Mouse (Mus musculus) heart, adult 8-10 months (tissue): ENCODE results near the gene Ddx47. TPM values are rescaled to one million over a fixed set of nuclear protein-coding genes. Genes with fewer than 3 reads are reported as not detected.

Source experiments
- DNase-seq: peaks from one replicate; pipeline ENCODE4 v3.0.0; 2022; ENCODE audit warnings: low spot score
- total RNA-seq, 4 experiments: library from RNA; stranded (reverse); gene quantifications; 2 replicates each; pipeline ENCODE4 v1.2.4; 2022

Ddx47 gene
- total RNA-seq, 4 experiments from 2014 or later = 36.3 to 39.7 (median 38.0) TPM

DNA sequence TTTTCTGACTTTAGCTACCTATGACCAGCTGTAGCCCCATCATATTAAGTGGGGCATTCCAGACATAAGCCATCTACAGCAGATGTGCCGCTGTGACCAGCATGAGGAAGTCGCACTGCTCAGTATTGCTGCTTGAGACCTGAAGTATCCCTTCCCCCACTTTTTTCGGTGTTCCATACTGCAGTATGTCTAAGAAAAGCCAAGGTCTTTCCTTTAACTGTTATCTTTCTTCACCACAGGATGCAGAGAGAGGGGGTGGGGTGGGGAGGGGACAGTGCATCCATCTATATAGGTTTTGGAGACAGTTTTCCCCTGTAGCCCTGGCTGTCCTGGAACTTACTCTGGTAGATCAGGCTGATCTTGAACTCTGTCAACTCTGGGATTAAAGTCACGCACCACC, 5.0 kb upstream of the Ddx47 start:
- DNase-seq = no peak

DNA sequence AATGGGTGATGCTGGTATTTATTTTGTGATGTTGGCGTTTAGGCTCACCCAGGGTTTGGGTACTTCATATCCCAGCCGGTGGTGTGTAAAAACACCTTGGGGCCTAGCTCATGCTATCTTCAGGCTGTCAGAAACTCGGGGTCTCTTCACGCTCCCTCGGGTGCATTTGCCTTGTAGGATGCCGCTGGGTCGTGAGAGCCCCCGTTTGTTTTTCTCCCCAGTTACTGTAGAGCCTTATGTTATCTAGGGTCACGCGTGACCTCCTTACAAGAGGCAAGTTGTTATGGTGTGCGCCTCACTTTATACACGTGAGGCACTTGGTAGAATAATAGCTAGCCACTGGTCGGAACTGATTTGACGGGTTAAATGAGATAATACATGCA, 313 bp downstream of the Ddx47 start:
- DNase-seq = no peak

DNA sequence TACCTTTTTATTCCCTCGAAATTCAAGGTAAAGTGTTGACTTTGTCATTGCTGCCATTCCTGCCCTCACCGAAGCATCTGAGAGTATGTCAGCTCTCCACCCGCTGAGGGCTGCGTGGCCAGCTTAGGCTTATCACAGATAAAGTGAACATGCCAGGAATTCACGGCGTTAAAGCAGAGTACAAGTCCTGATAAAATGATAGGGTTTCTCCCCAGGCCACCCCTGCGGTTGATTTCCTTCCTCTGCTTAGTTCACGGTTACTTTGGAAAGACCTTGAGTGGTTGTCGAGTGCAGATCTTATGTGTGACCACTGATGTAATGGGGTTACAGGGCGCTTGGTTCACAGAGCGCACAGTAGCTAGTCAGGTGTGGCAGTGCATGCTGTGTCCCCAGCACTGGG, 5.8 kb downstream of the Ddx47 start:
- DNase-seq = no peak

DNA sequence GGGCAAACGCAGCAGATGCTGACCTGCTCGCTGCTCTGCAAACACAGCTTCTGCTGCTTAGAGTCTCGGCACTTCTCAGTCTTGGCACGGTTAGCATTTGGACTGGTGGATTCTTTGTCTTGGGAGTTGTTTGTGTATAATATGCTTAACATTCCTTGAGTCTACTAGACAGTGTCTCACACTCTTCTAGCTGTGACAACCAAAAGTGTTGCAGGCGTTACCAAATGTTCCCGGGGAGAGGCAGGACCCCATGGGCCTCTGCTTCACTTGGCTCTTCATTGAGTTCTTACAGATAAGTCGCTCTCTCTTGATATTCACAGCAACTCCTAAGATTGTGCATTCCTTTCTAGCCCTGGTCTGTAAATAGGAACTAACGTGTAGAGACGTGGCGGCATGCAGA, 8.2 kb downstream of the Ddx47 start:
- no peak for DNase-seq

DNA sequence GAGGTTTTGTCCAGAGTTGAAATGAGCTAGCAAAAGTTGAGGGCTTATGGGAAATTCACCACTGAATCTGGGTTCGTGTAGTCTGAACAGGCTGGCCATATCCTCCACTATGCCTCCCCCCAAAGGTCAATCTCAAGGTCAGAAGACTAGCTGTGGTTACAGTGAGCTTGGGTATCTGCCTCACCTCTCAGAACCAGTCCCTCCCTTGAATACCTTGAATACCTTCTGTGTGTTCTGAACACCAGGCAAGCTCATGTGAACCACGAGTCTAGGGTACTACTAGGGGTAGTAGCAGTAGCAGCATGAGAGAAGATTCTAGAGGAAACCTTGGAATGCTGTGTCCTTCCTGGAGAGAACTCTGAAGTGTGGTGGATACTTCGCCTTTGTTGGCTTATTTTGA, 10.2 kb downstream of the Ddx47 start:
- DNase-seq = no peak

DNA sequence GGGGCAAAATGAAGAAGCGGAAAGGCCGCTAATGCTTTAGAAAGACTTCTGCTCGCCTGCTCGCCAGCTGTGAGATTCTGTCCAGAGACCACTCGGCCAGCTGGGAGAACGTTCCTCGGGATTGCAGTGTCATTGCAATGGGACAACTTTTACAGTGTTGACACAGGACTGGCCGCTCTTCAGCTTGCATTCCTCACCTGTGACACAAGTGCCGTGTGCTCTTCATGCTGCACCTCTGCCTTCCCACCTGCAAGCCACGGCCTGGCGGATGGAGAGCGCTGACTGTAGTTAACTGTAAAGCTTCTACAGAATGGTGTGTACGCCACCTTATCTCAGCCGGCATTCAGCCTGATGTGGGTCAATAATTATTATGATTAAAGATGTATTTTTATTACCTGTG, 12.0 kb downstream of the Ddx47 start:
- no peak for DNase-seq

DNA sequence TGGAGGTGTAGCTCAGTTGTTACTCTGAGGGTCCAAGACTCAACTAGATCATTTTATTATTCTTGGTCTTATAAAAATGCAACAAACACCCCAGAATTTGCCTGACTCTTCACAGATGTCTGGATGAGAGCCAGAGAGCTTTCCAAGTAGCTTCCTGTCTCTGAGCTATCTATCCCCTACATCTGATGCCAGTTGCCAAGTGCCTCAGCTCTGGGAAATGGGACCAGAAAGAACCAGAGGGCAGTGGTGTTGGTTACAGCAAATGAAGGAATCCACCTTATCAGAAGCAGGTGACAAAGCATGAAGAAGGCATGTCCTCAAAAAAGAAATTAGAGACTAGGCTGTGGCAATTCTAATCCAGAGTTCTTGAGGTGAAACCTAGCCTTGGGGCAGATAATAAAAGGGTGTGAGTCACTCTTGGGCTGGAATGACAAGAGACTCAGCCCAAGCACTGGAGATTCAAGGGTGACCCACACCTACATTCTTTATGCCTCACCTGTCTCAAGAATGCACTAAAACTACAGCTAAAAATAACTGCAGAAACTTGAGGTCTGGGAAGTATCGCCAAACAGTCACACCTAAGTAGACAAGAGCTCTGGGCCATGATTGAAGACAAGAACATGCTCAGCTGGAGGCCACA, 13.5 kb downstream of the Ddx47 start:
- DNase-seq = no peak

DNA sequence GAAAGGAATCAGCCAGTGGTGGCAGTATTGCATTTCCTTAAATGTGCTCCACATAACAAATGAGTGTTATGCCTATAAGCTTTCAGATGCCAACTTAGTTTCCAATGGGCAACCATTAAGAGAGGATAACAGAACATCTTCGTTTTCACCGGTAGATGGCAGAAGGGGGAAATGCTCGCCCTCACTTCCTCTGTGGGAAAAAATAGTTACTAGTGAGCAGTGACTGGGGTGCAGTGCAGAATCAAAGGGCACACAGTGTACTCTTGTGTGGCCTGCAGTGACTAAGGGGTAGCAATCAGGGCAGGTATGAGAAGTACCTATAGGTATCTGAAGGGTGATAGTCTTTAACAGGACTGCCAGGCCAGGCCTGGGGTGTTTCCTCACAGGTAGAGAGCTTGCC, 14.8 kb downstream of the Ddx47 start:
- peak; percentile 31 for DNase-seq

DNA sequence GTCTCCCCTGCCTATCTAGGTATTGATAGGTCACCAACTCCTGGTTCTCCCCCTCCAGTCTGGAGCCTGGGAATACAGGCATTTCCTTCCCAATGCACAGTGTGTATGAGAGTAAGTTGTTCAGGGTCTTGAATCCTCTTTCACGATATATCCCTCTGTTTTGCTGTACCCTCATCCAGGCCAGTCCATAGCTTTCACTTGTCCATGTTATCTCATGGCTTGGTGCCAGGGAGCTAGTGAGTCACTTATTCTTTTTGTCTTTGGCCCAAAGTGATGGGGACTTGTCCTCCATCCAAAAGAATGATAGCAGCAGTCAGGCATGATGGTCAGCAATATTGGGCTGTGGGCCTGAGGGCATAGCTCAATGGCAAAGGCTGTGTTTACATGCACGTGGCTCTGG, 15.3 kb downstream of the Ddx47 start:
- no peak for DNase-seq

DNA sequence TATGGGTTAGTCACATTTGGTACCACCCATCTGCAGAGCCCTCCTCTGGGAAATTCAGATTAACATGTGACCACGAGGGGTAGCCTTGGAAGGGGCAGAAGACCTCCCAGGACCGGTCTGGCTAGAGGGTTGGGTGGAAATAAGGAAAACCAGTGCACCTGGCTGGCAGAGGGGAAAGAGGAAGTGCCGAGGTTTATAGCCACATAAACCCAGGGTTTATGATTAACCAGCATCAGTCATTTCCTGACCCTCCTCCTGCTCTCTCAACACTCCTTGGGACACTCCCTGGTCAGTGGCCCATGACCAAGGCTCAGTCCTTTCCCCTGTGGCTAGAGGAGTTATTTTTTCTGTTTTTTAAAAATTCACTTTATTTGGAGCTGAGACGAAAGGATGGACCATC, 17.8 kb downstream of the Ddx47 start:
- no peak for DNase-seq

DNA sequence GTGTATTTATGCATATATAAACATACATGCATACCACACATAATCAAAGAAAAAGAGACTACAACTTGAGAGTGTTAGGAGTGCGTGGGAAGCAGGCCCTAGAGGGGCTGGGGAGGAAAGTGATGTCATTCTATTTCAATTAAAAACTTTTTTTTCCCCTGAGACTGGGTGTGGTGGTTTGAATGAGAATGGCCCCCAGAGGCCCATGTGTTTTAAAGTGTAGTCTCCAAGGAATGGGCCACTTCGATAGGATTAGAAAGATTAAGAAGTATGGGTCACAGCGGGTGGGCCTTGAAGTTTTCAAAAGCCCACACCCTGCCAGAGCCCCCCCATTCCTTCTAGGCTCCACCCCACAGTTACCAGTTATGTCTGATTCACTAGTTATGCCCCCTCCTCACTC, 27.3 kb downstream of the Ddx47 start:
- no peak for DNase-seq

DNA sequence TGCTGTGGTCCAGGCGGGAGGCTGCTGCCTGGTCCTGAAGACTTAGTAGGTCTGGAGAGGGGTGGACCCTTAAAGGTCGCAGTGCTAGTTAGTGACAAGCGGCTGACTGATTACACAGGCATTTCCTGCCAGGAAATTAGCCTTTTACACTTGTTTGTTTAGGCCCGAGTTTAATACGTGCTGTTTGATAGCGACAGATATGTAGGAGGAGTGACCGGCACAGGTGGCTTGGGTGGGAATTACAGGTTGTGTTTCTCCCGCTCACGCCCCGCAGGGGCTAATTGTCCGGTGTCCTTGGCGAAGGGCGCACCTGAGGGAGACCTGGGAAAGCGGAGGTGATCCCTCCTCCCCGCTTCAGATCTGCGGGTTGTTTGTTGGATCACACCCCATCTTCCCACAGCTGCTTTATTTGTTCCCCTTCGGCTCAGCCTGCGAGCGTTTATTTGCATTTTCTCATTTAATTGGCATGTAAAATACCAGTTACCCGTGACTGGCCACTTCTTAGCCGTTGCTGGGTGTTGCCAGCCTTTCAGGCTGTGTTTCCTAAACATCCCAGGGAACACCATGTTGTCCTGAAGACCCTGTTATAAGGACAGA, 29.0 kb downstream of the Ddx47 start:
- peak; percentile 16 for DNase-seq

DNA sequence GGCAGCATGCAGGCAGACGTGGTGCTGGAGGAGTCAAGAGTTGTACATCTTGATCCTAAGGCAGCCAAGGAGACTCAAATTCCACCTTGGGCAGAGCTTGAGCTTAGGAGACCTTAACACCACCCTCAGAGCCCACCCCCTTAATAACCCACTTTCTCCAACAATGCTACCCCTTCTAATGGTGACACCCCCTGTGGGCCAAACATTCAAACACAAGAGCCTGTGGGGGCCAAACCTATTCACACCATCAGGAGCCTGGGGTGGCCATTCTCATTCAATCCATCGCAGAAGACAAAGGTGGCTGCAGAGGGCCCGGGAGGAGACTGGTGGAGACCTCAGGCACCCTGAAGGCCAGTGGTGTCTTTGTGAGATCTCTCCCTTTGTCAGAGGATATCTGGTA, 30.5 kb downstream of the Ddx47 start:
- no peak for DNase-seq

DNA sequence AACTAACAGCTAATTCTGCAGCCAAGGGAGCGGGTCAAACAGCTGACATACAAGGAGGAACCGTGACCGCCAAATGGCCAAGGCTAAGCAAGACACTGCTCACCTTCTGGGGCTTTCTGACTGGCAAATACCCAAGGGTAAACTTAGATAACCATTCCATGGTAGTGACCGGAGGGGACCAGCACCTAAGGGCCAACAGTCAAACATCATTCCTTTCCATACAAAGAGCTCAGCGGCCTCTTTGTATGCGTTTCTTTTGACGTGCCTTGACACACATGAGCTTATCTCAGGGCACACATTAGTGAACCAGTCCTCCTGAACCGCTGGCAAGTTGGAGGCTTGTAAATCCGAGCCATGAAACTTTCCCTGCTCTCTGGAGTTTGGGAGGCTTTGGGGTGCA, 35.9 kb downstream of the Ddx47 start:
- DNase-seq = no peak

DNA sequence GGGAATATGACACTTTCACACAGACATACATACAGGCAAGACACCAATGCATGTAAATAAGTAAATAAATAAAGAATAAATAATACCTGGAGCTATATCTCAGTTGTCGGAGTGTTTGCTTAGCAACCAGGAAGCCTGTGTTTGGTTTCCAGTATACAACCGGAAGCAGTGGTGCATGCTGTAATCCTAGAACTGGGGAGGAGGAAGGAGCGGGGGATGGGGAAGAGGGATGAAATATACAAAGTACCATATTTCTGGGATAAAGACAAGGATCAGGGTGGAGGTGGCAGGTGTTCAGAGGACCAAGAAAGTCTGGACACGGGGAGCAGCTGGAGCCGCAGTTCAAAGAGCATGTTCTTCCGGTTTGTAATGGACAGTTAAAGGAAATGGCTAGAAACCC, 37.1 kb downstream of the Ddx47 start:
- DNase-seq = no peak

DNA sequence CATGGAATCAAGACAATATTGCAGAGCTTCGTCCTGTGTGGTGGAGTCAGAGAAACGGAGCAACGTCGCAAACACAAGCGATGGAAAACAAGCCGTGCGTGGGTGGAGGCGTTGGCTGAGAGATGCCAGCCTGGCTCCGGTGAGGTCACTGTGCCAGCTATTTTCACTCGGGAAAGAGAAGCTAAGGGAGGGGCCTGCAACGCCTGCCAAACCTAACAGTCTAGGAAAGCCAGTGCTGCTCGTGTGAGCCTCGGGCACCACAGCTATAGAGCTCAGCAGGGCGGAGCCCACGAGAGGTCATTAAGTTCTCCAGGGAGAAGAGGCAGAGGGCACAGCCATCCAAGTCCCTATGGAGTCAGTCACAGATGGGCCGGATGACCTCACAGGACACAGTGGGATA, 37.5 kb downstream of the Ddx47 start:
- peak; percentile 41 for DNase-seq

DNA sequence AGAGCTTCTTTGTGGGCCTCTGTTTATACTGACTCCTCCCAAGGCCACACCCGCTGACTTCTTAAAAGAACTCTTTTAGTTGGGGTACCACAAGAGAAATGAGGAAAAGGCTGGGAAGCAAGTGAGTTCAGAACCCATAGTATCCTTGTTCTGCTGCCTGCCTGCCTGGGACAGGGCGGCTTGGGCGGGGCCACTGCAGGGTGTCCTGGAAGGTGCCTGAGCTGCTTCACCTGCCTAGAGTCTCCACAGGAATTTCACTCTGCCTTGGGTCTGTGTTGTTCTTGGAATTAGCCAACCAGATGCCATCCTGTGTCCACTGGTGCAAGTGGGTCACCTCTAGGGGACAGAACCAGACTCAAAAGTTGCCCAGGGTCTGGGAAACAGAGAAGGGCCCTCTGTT, 42.4 kb downstream of the Ddx47 start:
- no peak for DNase-seq

DNA sequence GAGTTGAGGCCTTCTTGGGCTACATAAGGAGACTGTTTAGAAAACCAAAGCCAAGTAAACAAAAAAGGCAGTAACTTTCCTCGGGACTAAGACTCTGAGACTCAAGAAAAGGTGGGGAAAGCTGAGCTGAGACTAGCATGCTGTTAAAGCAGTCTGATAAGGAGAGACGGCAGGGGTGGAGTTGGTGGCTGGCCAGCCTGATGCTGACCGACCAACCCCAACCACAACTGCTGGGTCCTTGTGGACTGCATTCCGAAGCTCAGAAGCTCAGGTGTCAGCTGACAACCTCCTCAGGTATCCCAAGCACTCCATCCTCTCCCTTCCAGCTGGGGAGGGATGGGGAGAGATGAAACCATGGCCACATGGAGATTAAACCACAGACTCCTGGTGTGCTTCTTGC, 44.5 kb downstream of the Ddx47 start:
- DNase-seq = no peak

DNA sequence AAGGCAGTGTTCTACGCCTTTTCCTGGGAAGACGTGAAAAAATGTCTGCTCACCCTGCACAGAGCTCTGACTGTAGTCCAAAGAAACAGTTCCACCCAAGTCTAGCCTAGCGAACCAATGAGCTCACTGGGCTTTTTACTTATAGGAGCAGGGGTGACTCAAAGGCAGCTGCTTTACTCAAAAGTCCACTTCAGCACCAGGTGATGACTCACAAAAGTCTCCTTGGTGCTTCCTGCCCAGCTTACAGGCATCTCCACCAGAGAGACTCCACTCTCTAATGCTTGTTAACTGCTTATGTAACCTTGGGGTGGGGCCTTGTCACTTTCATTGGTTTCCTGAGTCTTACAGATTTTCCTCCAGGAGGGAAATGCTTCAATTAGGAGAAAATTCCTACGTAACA, 49.3 kb downstream of the Ddx47 start:
- no peak for DNase-seq

DNA sequence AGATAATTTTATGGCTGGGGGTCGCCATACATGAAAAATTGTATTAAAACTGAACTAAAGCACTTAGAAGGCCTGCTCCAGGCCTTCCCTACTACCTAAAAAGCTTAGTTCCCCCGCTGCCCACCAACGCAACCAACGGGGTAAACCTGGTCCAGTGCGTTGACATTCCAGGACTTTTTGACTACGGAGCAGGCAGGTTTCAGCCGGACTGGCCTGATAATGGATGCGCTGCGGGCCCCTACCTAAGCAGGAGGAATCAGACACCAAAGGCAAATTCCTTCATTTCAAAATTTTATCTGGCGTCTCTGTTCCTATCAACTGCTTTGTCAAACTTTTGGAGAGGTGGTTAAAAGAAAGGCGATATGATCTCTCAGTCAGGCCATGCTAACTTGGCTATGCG, 53.2 kb downstream of the Ddx47 start:
- DNase-seq = no peak

DNA sequence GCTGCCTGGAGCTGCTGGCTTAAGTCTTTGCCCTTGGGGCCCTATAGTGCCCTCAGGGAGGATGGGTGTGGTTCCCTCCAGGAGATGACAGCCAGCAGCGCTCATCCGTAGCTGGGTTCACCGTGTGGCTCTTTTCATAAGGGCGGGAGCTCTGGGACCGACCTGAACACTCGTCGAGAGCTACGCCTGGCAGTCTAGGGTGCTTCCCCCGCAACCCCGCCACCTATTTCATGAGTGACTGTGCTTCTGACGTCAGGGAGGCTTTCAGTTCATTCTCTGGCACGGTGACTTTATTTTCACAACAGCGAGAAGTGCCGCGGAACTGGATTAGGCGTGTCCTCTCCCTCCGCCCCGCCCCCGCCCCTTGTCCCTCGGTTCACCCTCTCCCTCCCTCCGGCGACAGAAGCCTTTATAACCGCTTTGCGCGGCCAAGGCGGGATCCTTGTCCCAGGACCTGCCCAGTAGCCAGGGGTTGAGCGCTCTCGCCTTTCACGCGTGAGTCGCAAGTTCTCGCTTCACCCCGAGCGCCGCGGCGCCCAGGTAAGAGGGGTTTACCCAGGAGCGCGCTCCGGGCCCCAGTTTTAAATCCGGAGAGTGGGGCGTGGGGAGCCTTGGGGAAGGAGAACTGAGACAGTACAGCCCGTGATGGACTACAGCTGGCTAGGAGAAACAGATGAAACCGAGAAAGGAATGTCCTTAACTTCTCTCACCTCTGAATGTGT, 54.0 kb downstream of the Ddx47 start, which contains the start of gene Gprc5a:
Gene Gprc5a, plus strand, starts transcription at position 416 of the 722 bp plus-strand sequence.
- peak; percentile 32 for DNase-seq

DNA sequence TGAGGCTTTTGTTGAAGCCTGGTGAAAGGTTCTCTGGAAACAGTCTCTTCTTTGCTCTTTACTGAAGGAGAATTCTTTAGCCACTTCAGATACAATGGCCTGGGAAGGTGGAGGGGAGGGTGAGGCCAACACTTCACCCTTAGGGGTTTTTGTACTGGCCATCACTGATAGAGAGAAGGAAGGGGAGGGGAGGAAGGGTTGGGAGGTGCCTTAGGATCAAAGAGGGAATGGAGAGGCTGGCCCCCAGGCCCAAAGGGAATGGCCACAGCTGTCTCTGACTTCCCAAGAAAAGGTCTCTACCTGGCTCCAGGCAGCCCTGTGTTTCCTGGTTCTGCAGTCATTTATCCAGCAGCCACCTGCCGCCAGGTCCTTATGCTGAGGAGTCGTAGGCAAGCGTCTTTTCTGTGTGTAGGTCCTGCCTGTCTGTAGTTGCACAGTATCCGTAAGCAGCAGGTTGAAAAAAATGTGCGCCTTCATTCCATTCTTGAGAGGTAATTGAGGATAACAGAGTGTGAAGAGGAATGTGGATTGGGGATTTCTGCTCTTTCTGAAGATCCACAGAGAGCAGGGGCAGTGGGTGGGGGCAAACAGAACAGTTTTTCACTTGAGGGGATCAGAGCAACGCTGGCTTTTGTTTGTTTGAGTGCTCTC, 55.5 kb downstream of the Ddx47 start:
- DNase-seq = no peak

DNA sequence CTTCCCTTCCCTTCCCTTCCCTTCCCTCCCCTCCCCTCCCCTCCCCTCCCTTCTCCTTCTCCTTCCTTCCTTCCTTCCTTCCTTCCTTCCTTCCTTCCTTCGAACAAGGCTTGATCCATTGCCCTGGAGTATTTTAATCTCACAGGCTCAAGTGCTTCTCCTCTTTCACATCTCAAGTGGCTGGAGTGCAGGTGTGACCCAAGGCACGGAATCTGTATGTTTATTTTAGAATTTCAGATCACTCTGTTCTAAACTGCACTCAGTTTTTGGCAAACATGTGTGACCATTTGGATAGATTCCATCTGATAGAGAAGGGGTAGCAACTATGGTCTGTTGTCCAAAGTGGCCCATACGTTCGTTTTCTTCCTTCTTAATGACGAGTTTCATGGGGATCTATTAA, 56.8 kb downstream of the Ddx47 start:
- DNase-seq = no peak
